Mouse (Mus musculus): ENCODE measurements around the gene Vmn1r1. TPM values are rescaled to one million over a fixed set of nuclear protein-coding genes. Genes with fewer than 3 reads are reported as not detected.

Gene Vmn1r1
- total RNA-seq, 2 experiments from 2014 or later: not detected

DNA sequence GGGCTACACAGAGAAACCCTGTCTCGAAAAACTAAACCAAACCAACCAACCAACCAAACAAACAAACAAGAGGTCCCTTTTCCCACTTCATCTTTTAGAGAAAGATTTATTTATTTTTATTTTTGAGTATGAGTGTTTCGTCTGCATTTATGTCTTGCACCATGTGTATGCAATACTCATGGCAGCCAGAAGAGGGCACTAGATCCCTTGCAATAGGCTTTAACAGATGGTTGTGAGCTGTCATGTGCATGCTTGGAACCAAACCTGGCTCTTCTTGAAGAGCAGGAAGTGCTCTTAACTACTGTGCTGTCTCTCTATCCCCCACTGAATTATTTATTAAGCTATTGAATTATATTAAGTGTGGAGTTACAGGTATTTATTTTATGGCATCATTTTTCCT, 14.3 kb downstream of the Vmn1r1 start:
- intact Hi-C loops (cut with DNase I): no loop called here
- TF ChIP-seq CTCF (IDR thresholded peaks at IDR 0.05): peak; percentile 46
- no peak for DNase-seq
- no peak overlapping the region for H3K4me3 ChIP-seq
- no peak overlapping the region for H3K27ac ChIP-seq

GRCm38 (mm10) chr1:182148864-182149514, 15.3 kb downstream of the Vmn1r1 start:
- intact Hi-C loops (cut with DNase I): no loop called here
- DNase-seq: no peak
- no peak overlapping the region for H3K4me3 ChIP-seq
- TF ChIP-seq CTCF (IDR thresholded peaks at IDR 0.05): no peak
- H3K27ac ChIP-seq: no peak overlapping the region

DNA sequence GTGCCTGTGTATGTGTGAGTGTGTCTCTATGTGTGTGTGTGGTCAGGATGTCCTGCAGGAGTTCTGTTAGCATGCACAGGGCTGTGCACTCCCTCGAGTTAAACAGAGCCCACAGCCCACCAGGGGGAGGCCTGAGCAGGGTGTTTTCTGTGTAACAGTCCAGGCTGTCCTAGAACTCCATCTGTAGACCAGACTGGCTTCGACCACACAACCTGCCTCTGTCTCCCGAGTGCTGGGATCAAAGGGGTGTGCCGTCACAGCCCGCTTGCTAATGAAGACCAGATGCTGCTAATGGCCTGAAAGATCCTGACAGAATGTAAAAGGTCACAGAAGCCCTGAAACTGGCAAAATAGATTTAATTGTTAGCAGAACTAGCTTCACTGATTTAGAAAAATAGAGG, 18.7 kb downstream of the Vmn1r1 start:
- no peak for TF ChIP-seq CTCF (IDR thresholded peaks at IDR 0.05)
- intact Hi-C loops (cut with DNase I): no loop called here
- Histone ChIP-seq H3K27ac (no peak overlapping the region), H3K4me3 (no peak overlapping the region)
- DNase-seq: no peak

- intact Hi-C loops (cut with DNase I): loop anchor here (5.0 kb wide), 1 partner anchor 416 kb away; no protein-coding TSS in a partner anchor
- Histone ChIP-seq H3K27ac (no peak overlapping the region), H3K4me3 (no peak overlapping the region)
- no peak for DNase-seq
- TF ChIP-seq CTCF (IDR thresholded peaks at IDR 0.05): peak; percentile 27; the same call in 1 of the 2 replicates
Measured at GRCm38 (mm10) chr1:182143288-182143687, 21.0 kb downstream of the Vmn1r1 start.

DNA sequence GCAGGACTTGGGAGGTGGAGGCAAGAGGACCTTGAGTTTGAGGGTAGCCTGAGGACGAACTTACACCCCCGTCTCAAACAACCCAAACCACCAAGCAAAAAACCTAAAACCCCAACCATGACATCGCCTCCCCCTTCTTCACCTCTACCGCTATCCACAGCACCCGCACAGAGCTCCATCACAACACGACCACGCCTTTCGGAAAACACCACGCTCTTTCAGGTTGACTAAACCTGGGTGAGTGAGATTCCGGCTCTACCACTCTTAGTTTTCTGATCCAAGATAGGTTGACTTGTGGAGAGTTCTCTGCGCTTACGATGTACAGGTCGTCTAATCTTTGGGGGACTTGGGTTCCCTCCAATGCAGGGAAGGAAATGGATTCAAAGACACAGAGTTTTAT, 21.6 kb downstream of the Vmn1r1 start:
- no peak for DNase-seq
- H3K27ac ChIP-seq: no peak overlapping the region
- no peak for TF ChIP-seq CTCF (IDR thresholded peaks at IDR 0.05)
- intact Hi-C loops (cut with DNase I): loop anchor here (5.0 kb wide), 1 partner anchor 415 kb away; no protein-coding TSS in a partner anchor
- no peak overlapping the region for H3K4me3 ChIP-seq

DNA sequence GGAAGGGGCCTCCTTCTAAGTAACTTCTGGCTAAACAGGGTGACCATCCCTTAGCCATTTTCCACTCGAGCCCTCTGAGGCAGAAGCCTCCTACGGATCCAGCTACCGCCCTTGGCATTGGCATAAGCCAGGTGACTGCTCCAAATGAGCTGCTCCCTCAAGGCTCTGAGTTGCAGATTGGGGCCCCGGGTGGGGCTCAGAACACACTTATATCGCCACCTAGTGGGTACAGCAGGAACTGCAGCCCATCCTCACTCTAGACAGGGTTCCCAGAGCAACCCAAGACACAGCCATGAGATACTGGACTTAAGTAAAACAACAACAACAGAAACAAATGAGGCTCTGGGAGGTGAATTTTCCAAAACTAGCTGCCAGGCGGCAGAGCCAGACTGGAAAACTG, 23.9 kb downstream of the Vmn1r1 start:
- intact Hi-C loops (cut with DNase I): loop anchor here (1.0 to 5.0 kb wide), 2 partner anchors 252 to 413 kb away; no protein-coding TSS in a partner anchor
- Histone ChIP-seq H3K27ac (no peak overlapping the region), H3K4me3 (no peak overlapping the region)
- peak; percentile 81 for DNase-seq
- TF ChIP-seq CTCF (IDR thresholded peaks at IDR 0.05): no peak; the same call in 1 of the 2 replicates

DNA sequence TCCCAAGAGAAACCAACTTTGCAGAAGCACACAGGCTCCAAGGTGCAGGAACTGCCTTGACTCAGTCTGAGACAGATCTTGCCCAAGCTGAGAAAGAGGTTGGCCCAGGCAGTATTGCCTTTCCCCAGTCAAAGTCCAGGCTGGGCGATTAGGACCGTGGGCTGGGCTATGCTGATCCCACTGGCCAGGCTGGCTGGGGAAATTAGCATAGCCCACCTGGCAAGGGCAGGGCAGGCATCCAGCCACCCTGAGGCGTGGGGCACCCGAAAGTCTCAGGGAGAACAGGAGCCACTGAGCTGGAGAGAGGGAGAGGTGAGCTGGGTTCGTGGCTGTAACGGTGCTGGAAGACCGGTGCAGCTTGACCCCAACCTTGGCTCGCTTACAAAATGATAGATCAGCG, 24.3 kb downstream of the Vmn1r1 start:
- no peak for DNase-seq
- Histone ChIP-seq H3K4me3 (no peak overlapping the region), H3K27ac (no peak overlapping the region)
- TF ChIP-seq CTCF (IDR thresholded peaks at IDR 0.05): no peak
- intact Hi-C loops (cut with DNase I): loop anchor here (1.0 to 5.0 kb wide), 2 partner anchors 252 to 413 kb away; no protein-coding TSS in a partner anchor

DNA sequence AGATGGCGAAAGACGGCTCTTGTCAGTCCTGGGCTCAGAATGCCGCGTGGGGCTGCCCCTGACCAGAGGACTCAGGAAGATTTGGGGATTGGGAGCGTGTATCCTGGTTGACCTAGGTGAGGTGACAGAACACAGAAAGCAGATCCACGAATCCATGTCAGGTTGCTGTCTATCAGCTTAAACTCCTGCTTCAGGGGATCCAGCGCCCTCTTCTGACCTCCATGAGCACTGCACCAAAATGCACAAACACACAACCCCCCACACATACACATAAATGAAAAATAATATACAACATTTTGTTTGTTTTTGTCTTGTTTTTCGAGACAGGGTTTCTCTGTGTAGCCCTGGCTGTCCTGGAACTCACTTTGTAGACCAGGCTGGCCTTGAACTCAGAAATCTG, 26.1 kb downstream of the Vmn1r1 start:
- H3K4me3 ChIP-seq: no peak overlapping the region
- no peak for DNase-seq
- TF ChIP-seq CTCF (IDR thresholded peaks at IDR 0.05): no peak; the same call in 1 of the 2 replicates
- H3K27ac ChIP-seq: no peak overlapping the region
- intact Hi-C loops (cut with DNase I): no loop called here

- no peak for TF ChIP-seq CTCF (IDR thresholded peaks at IDR 0.05)
- intact Hi-C loops (cut with DNase I): no loop called here
- no peak for DNase-seq
- Histone ChIP-seq H3K27ac (no peak overlapping the region), H3K4me3 (no peak overlapping the region)
Measured at GRCm38 (mm10) chr1:182137204-182138125, 26.8 kb downstream of the Vmn1r1 start.

- H3K27ac ChIP-seq: no peak overlapping the region
- intact Hi-C loops (cut with DNase I): no loop called here
- no peak for DNase-seq
- H3K4me3 ChIP-seq: no peak overlapping the region
- TF ChIP-seq CTCF (IDR thresholded peaks at IDR 0.05): peak; percentile 64
Measured at GRCm38 (mm10) chr1:182130830-182131229, 33.5 kb downstream of the Vmn1r1 start.

GRCm38 (mm10) chr1:182124924-182125368, 39.3 kb downstream of the Vmn1r1 start:
- no peak for TF ChIP-seq CTCF (IDR thresholded peaks at IDR 0.05)
- H3K27ac ChIP-seq: peak overlapping the region; percentile 96
- intact Hi-C loops (cut with DNase I): loop anchor here (10.0 kb wide), 1 partner anchor 400 kb away; no protein-coding TSS in a partner anchor
- DNase-seq: peak; percentile 89
- H3K4me3 ChIP-seq: peak overlapping the region; percentile 91

DNA sequence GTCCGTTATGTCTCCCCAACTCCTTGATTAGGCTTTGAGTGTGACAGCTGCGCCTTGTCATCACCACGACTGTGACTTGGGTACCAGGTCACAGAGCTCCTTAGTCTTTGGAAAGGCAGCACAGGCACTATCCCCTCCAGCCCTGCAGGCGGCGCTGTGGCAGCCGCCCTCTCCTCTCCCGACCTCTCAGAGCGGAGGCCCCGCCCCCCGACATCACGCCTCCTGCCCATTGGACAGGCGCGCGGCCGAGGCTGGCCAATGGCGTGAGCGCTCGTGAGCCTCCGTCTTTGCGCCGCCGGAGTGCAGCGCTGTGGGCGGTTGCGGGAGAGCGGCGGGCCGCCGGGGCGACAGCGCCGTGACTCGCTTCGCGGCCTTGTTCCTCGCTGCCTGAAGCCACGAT, 39.8 kb downstream of the Vmn1r1 start, which contains the start of gene Srp9:
TSS of gene Srp9 (plus strand) at position 232 of the 400 bp plus-strand sequence.
- peak; percentile 99 for DNase-seq
- intact Hi-C loops (cut with DNase I): loop anchor here (10.0 kb wide), 1 partner anchor 400 kb away; no protein-coding TSS in a partner anchor
- Histone ChIP-seq H3K27ac (peak within 1 kb of the TSS; percentile 96), H3K4me3 (peak within 1 kb of the TSS; percentile 91)
- no peak for TF ChIP-seq CTCF (IDR thresholded peaks at IDR 0.05)
